Mouse (Mus musculus) embryonic facial prominence, embryonic 12.5 days (tissue): Measurements from ENCODE around the gene Palmd. TPM values are rescaled to one million over a fixed set of nuclear protein-coding genes. Genes with fewer than 3 reads are reported as not detected.

Source experiments
- ATAC-seq: fragments of 200-750 bp; cut with Nextera tagmentation; 2 replicates; pipeline ENCODE4 v1.8.0; 2017; ENCODE audit not compliant: insufficient number of reproducible peaks, insufficient read depth, low FRiP score, low TSS enrichment
- H3K27ac ChIP-seq: fragments of 300-500 bp; sonication (generic); 2 replicates; pipeline ENCODE4 v1.5.1; 2016; ENCODE audit warnings: mild to moderate bottlenecking
- H3K27me3 ChIP-seq: fragments of 300-500 bp; sonication (generic); 2 replicates; pipeline ENCODE4 v1.6.1; 2016; ENCODE audit warnings: mild to moderate bottlenecking, moderate library complexity
- H3K36me3 ChIP-seq: fragments of 300-500 bp; sonication (generic); 2 replicates; pipeline ENCODE4 v1.6.1; 2016; ENCODE audit warnings: mild to moderate bottlenecking
- H3K4me1 ChIP-seq: fragments of 300-500 bp; sonication (generic); 2 replicates; pipeline ENCODE4 v1.6.1; 2016
- H3K4me2 ChIP-seq: fragments of 300-500 bp; sonication (generic); replicated peaks from 2 replicates; pipeline ENCODE4 v1.6.1; 2016; ENCODE audit warnings: mild to moderate bottlenecking, moderate library complexity
- H3K4me3 ChIP-seq: fragments of 300-500 bp; sonication (generic); 2 replicates; pipeline ENCODE4 v1.5.1; 2016; ENCODE audit warnings: mild to moderate bottlenecking
- H3K9ac ChIP-seq: fragments of 300-500 bp; sonication (generic); 2 replicates; pipeline ENCODE4 v1.6.1; 2016; ENCODE audit warnings: mild to moderate bottlenecking, moderate library complexity
- H3K9me3 ChIP-seq: fragments of 300-500 bp; sonication (generic); 2 replicates; pipeline ENCODE4 v1.6.1; 2016; ENCODE audit warnings: mild to moderate bottlenecking, moderate library complexity
- WGBS: fragments of 180-500 bp; shearing (Covaris S2); methylation state at CpG from one replicate; pipeline ENCODE4 v1.1.7; 2016; 5-methylcytosine and 5-hydroxymethylcytosine counted together
- polyA plus RNA-seq: library from polyadenylated mRNA; unstranded; fragments of >200 nt; fragmentation: Nextera tagmentation; extraction: Ambion mirVana; gene quantifications from 2 replicates; pipeline ENCODE4 v1.2.1, GENCODE M21; 2016

Gene Palmd
- polyA plus RNA-seq, 1 experiment from 2014 or later, result 7.3 TPM

GRCm38 (mm10) chr3:116981811-116982575, 13.2 kb upstream of the Palmd start:
- H3K9ac ChIP-seq, result no peak overlapping the region
- WGBS, result 82% methylated on average over 9 of the region's 9 CpGs

GRCm38 (mm10) chr3:116969786-116970185, 999 bp upstream of the Palmd start:
- WGBS, result 48% methylated on average over 5 of the region's 5 CpGs
- H3K27ac ChIP-seq, result no peak overlapping the region
- 0 out of 2 replicates have a peak, but pooled peaks cover 5% of the 10 kb centered on the region for H3K4me1 ChIP-seq
- H3K9me3 ChIP-seq, result no peaks in the 10 kb centered on the region
- H3K9ac ChIP-seq, result no peak overlapping the region
- no peak for ATAC-seq
- H3K4me2 ChIP-seq, result no peak overlapping the region
- H3K27me3 ChIP-seq, result no peaks in the 10 kb centered on the region
- H3K4me3 ChIP-seq, result no peak overlapping the region
- no peaks in the 10 kb centered on the region for H3K36me3 ChIP-seq

More at GRCm38 (mm10) chr3:116981811-116982575, 13.2 kb upstream of the Palmd start:
- no peak for ATAC-seq
- H3K27me3 ChIP-seq, result no peaks in the 10 kb centered on the region
- H3K4me2 ChIP-seq, result no peak overlapping the region
- no peak overlapping the region for H3K4me3 ChIP-seq
- H3K27ac ChIP-seq, result no peak overlapping the region
- no peaks in the 10 kb centered on the region for H3K9me3 ChIP-seq
- no peaks in the 10 kb centered on the region for H3K4me1 ChIP-seq
- no peaks in the 10 kb centered on the region for H3K36me3 ChIP-seq

- Histone ChIP-seq H3K27ac (no peak overlapping the region), H3K9ac (peak overlapping the region; percentile 38; the same call in 1 of the 2 replicates), H3K4me1 (0 out of 2 replicates have a peak, but pooled peaks cover 5% of the 10 kb centered on the region), H3K9me3 (no peaks in the 10 kb centered on the region), H3K36me3 (no peaks in the 10 kb centered on the region), H3K4me2 (peak overlapping the region; percentile 62), H3K4me3 (peak overlapping the region; percentile 39), H3K27me3 (no peaks in the 10 kb centered on the region)
- WGBS, result 21% methylated on average over 5 of the region's 5 CpGs
- no peak for ATAC-seq
Observed at GRCm38 (mm10) chr3:116969003-116969402, 216 bp upstream of the Palmd start.

- no peak for ATAC-seq
- Histone ChIP-seq H3K4me3 (peak within 1 kb of the TSS; percentile 39), H3K4me1 (0 out of 2 replicates have a peak, but pooled peaks cover 5% of the 10 kb centered on the region), H3K36me3 (no peaks in the 10 kb centered on the region), H3K27me3 (no peaks in the 10 kb centered on the region), H3K27ac (no peak within 1 kb of the TSS), H3K4me2 (peak within 1 kb of the TSS; percentile 62), H3K9ac (peak within 1 kb of the TSS; percentile 38), H3K9me3 (no peaks in the 10 kb centered on the region)
- WGBS, result 50% methylated on average over 4 of the region's 4 CpGs
Observed at GRCm38 (mm10) chr3:116967967-116968366, 820 bp downstream of the Palmd start, which contains the start of gene 4930455H04Rik. Gene 4930455H04Rik, plus strand, starts transcription at chr3:116968267.

- ATAC-seq, result no peak
- Histone ChIP-seq H3K27ac (no peak overlapping the region), H3K9ac (no peak overlapping the region), H3K9me3 (no peaks in the 10 kb centered on the region), H3K4me2 (no peak overlapping the region), H3K4me3 (no peak overlapping the region), H3K36me3 (no peaks in the 10 kb centered on the region), H3K27me3 (no peaks in the 10 kb centered on the region), H3K4me1 (0 out of 2 replicates have a peak, but pooled peaks cover 5% of the 10 kb centered on the region)
- 76% methylated on average over 6 of the region's 6 CpGs for WGBS
Observed at GRCm38 (mm10) chr3:116967436-116967835, 1.4 kb downstream of the Palmd start.

- H3K4me2 ChIP-seq, result no peak overlapping the region
- no peak overlapping the region for H3K27ac ChIP-seq
- WGBS, result 52% methylated on average over 6 of the region's 6 CpGs
- no peaks in the 10 kb centered on the region for H3K27me3 ChIP-seq
- H3K9ac ChIP-seq, result no peak overlapping the region
- 0 out of 2 replicates have a peak, but pooled peaks cover 5% of the 10 kb centered on the region for H3K4me1 ChIP-seq
- no peaks in the 10 kb centered on the region for H3K9me3 ChIP-seq
- no peak overlapping the region for H3K4me3 ChIP-seq
- no peak for ATAC-seq
- H3K36me3 ChIP-seq, result no peaks in the 10 kb centered on the region
Observed at GRCm38 (mm10) chr3:116966800-116967199, 2.0 kb downstream of the Palmd start.

- no peak overlapping the region for H3K4me2 ChIP-seq
- WGBS, result 27% methylated on average over 4 of the region's 4 CpGs
- H3K27me3 ChIP-seq, result no peaks in the 10 kb centered on the region
- no peaks in the 10 kb centered on the region for H3K36me3 ChIP-seq
- H3K4me3 ChIP-seq, result no peak overlapping the region
- H3K9ac ChIP-seq, result no peak overlapping the region
- H3K9me3 ChIP-seq, result no peaks in the 10 kb centered on the region
- ATAC-seq, result no peak
- H3K27ac ChIP-seq, result no peak overlapping the region
- 0 out of 2 replicates have a peak, but pooled peaks cover 5% of the 10 kb centered on the region for H3K4me1 ChIP-seq
Observed at GRCm38 (mm10) chr3:116966225-116966624, 2.6 kb downstream of the Palmd start.

- H3K36me3 ChIP-seq, result no peaks in the 10 kb centered on the region
- H3K27ac ChIP-seq, result no peak overlapping the region
- no peaks in the 10 kb centered on the region for H3K9me3 ChIP-seq
- 93% methylated on average over 9 of the region's 9 CpGs for WGBS
- H3K27me3 ChIP-seq, result no peaks in the 10 kb centered on the region
- no peak overlapping the region for H3K9ac ChIP-seq
- no peak overlapping the region for H3K4me2 ChIP-seq
- 0 out of 2 replicates have a peak, but pooled peaks cover 5% of the 10 kb centered on the region for H3K4me1 ChIP-seq
- no peak for ATAC-seq
- H3K4me3 ChIP-seq, result no peak overlapping the region
Observed at GRCm38 (mm10) chr3:116964426-116964825, 4.4 kb downstream of the Palmd start.

- no peaks in the 10 kb centered on the region for H3K27me3 ChIP-seq
- no peak overlapping the region for H3K27ac ChIP-seq
- H3K9me3 ChIP-seq, result no peaks in the 10 kb centered on the region
- no peak overlapping the region for H3K4me3 ChIP-seq
- no peaks in the 10 kb centered on the region for H3K36me3 ChIP-seq
- WGBS, result 73% methylated on average over 4 of the region's 4 CpGs
- H3K4me2 ChIP-seq, result no peak overlapping the region
- 0 out of 2 replicates have a peak, but pooled peaks cover under 1% of the 10 kb centered on the region for H3K4me1 ChIP-seq
- H3K9ac ChIP-seq, result no peak overlapping the region
- no peak for ATAC-seq
Observed at GRCm38 (mm10) chr3:116963213-116963612, 5.6 kb downstream of the Palmd start.

GRCm38 (mm10) chr3:116961354-116962142, 7.2 kb downstream of the Palmd start:
- WGBS, result 67% methylated on average over 15 of the region's 15 CpGs
- H3K4me1 ChIP-seq, result no peaks in the 10 kb centered on the region
- no peak for ATAC-seq

GRCm38 (mm10) chr3:116960414-116960813, 8.4 kb downstream of the Palmd start:
- Histone ChIP-seq H3K27me3 (no peaks in the 10 kb centered on the region), H3K4me3 (no peak overlapping the region), H3K9ac (no peak overlapping the region), H3K36me3 (no peaks in the 10 kb centered on the region), H3K4me2 (no peak overlapping the region), H3K27ac (no peak overlapping the region), H3K4me1 (no peaks in the 10 kb centered on the region), H3K9me3 (no peaks in the 10 kb centered on the region)
- ATAC-seq, result no peak
- WGBS, result 73% methylated on average over 2 of the region's 2 CpGs

More at GRCm38 (mm10) chr3:116961354-116962142, 7.2 kb downstream of the Palmd start:
- no peaks in the 10 kb centered on the region for H3K36me3 ChIP-seq
- no peaks in the 10 kb centered on the region for H3K9me3 ChIP-seq
- H3K27ac ChIP-seq, result no peak overlapping the region
- no peak overlapping the region for H3K4me3 ChIP-seq
- H3K4me2 ChIP-seq, result no peak overlapping the region
- H3K27me3 ChIP-seq, result no peaks in the 10 kb centered on the region
- H3K9ac ChIP-seq, result no peak overlapping the region
